Mouse (Mus musculus): ENCODE measurements around the gene Bckdhb. TPM values are rescaled to one million over a fixed set of nuclear protein-coding genes. Genes with fewer than 3 reads are reported as not detected.
"Not testable (repeated sequence)": the region's sequence is repeated elsewhere in the genome, so short reads cannot be mapped to it uniquely, and the experiment has no call there.

The Bckdhb gene
- total RNA-seq (2021), result 100 to 1,000 TPM in 1 of 2 experiments, 10 to 100 TPM in 1; 91.8 to 106 TPM
- long read RNA-seq, experiment 1, transcript Bckdhb-206 (11 exons, 1,477 nt), result major isoform, 90 of 116 reads
- long read RNA-seq, experiment 1, partial matches to known transcripts, result 18 of 116 reads
- long read RNA-seq, experiment 1, other reads (novel, unspliced or antisense), result 7 of 116 reads
- long read RNA-seq, experiment 2, transcript Bckdhb-206 (11 exons, 1,477 nt), result major isoform, 49 of 85 reads
- long read RNA-seq, experiment 2, partial matches to known transcripts, result 30 of 85 reads
- long read RNA-seq, experiment 2, other reads (novel, unspliced or antisense), result 4 of 85 reads

DNA sequence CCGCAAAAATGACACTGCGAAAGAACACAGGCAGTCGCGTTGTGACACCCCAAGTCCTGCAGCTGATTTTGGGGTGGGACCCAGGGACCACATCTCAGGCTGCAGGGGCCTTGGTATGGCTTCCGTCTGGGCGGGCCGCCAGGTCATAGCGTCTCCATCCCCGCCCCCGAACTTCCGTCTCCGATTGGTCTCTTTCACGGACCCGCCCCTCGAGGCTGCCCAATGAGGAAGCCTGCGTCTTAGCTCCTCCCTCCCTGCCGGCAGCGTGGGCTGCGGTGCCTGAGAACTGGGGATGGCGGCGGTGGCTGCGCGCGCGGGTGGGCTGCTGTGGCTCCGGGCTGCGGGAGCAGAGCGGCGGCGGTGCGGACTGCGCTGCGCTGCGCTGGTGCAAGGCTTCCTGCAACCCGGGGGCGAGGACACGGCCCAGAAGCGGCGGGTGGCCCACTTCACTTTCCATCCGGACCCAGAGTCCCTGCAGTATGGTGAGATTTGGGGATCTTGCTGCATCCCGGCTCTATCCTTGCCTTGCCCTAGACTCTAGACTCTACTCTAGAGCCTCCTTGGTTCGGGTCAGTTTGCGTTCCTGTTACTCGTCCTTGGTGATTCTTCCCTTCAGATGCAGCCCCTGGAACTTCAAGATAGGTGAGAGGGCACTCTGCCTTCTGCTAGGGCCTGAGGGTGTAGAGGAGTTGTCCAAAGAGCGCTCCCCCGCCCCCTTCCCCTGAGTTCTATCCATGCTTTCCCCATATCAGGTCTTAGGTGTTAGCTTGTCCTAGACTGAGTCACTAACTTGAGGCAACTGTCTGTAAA, at the start of gene Bckdhb:
Gene Bckdhb (plus strand): TSS at position 268 of the 810 bp plus-strand sequence.
- DNase-seq, result peak; percentile 97 to 98

DNA sequence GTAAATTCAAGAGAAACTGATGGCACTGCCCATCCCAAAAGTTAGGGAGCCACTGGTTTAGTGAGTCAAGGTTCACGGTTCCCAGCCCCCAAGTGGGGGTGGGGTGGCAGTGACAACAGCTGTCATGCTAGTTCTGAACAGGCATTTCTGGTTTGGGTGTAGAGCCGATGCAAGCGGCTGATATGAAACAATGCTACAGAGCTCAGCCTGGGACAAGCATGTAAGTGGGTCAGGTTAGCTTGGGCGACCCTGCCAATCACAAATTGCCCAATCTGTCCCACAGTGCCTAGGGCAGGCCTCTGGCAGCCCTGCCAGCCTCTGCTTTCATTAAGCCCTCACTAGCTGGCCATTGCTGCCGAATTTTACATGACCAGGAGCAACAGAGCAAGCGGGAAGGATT, 42.8 kb upstream of the Bckdhb start:
- no peak for DNase-seq

DNA sequence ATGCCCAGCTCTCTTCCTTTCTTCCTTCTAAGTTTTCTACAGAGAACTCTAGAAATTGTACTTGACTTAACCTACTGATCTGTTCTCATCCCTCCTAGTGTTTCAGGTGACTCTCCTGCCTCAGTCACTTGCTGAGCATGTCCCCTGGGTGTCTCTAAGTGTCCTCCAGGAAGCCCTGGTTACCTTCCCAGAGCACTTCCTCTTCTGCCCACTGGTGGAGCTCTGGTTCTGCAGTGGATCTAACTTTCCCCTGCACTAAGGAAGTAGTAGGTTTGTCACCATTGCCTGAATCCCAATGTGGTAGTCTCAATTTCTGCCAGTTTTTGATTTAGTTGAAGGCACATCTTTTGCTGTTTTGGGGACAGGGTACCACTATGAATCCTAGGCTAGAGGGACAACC, 38.8 kb upstream of the Bckdhb start:
- DNase-seq, result no peak

DNA sequence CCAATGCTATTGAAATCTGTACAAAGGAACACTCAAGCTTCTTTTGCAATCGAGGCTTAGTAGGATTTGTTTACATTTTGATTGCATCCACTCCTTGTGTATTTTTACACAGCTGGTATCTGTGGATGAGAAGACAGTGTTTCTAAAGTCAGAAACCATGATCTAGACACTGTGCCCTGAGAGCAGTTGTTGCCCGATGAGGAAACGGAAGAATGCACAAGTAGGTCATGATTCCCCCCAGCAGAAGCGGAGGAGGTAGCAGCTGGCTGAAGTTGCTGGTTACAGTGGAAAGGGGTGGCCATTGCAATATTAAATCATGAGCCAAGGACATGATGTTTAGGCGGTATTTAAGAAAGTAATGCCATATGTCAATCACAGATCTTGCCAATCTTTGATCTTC, 36.7 kb upstream of the Bckdhb start:
- no peak for DNase-seq

DNA sequence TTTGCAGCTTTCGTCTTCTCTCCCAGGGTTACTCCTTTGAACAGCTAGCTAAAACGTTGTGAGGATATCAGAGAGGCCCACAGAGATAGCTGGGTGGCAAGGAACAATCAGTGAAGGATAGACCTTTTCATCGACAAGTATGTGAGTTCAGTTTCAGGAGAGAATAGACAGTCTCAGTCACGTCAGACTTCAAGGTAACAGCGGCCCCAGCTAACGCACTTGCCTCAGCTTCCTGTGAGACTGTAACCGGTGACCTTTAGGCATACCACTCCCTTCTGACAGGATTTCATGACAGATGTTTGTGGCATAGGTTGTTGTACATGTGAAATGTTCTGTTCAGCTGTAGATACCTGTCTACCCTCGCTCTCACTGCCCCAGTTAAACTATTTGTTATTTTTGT, 31.9 kb upstream of the Bckdhb start:
- no peak for DNase-seq

DNA sequence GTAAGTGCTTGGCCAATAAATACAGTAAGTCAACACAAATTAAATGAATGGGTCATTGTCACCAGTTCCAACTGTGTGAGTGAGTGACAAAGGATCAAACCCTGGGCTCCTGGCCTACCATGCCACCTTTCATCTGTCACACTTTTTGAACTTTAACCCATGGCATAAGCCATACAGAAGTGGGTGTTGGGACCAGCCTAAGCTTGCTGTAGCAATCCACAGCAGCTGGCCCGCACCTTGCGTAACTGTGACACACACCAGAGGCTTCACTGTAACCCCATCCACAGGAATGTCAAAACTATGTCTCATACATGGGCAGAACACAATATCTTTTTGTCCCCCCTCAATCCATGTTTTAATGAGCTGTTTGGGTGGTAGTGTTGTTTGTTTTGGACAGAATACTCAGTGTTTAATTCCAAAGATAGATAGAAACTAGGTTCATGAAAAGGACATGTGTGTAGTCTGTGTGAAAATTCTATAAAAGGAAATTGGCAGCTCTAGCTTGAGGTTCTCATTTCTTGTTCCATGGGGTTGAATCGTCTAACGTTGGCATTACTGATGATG, 31.1 kb upstream of the Bckdhb start:
- no peak for DNase-seq

DNA sequence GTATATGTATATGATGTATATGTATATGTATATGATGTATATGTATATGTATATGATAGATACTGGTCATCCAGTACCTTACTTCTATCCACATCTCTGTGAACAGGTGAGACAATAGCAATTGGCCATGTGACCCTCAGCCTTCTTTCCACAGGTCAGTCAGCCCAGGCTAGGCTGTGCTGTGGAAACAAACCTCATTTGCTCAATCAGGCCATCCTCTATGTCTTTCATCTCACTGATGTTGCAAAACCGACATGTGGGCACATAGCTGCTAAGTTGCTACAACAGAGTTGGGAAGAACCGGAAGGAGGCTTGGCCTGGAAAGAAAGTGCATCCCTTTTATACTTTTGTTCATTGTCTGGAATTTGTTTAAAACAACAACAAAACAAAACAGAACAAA, 22.9 kb upstream of the Bckdhb start:
- no peak for DNase-seq

DNA sequence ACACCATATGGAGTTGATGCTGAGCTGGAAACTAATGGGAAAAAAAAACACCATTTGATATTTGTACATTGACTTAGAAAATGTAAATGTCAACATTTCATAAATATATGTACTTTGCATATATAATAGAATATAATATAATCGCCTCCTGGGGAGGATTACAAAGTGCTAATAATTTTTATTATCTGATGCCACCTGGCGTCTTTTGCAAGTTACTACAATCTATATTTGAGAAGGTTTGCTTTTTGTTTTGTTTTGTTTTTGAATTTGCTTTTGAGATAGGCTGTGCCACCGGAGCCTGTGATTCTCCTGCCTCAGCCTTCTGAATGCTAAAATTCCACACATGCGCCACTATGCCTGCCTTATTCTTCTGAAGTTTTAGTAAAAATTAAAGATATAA, 19.1 kb upstream of the Bckdhb start:
- DNase-seq, result no peak

DNA sequence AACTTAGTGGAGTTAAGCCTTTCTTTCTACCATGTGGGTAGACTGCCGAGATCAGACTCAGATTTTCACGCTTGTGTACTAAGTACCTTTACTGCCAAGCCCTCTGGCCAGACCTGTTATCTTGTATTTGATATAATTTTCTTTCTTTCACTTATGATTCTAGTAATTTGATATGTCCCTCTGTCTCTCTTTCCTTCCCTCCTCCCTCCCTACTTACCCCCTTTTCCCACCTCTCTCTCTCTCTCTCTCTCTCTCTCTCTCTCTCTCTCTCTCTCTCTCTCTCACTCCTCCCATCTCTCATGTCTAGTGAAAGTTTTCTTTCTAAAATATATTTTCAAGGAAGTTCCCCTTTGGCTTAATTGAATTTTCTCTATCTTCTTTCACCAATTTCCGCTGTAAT, 17.9 kb upstream of the Bckdhb start:
- DNase-seq, result no peak

DNA sequence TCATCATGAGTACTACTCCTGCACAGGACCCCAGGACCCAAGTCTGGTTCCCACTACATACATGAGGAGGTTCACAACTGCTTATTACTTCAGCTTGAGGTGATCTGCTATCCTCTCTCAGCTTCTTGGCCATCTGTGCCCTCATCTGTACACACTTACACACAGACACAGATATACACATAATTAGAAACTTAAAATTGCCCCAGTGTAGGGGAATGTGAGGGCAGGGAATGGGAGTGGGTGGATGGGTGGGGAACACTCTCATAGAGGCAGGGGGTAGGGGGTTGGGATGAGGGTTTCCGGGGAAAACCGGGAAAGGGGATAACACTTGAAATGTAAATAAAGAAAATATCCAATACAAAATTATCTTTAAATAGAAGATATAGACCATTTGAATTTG, 15.1 kb upstream of the Bckdhb start:
- no peak for DNase-seq

DNA sequence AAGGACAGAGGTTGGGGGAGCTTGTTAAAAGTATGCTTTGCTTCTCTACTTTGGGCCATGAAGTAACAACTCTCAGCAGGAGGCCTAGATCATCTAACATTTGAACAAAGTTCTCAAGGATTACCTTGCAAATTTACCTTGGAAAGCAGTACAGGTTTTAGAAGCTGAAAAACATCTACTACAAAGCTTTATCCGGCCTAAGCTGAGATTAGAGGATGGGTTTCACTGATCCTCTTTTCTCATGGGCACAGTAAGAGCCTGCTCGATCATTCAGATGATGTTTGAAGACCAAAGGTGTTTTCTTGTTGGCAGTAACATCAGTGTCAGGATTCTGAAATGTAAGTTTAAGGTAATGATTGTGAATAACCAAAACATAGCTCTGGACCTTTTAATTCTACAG, 14.0 kb upstream of the Bckdhb start:
- no peak for DNase-seq

DNA sequence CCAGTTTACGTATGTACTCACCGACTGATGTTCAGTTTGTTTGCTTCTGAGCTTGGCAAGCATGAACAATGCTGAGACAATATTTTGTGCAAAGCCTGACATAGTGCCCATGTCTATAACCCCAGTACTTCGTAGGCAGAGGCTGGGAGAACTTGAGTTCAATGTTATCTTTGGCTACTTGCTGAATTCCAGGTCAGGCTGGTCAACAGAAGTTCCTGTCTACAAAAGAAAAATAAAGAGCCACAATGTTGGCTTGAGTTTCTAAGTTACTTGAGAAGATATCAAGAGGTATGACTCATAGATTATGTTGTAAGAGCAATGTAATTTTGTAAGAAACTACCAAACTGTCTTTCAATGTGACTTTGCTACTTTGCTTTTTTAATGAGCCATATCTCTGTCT, 2.9 kb upstream of the Bckdhb start:
- DNase-seq, result no peak

DNA sequence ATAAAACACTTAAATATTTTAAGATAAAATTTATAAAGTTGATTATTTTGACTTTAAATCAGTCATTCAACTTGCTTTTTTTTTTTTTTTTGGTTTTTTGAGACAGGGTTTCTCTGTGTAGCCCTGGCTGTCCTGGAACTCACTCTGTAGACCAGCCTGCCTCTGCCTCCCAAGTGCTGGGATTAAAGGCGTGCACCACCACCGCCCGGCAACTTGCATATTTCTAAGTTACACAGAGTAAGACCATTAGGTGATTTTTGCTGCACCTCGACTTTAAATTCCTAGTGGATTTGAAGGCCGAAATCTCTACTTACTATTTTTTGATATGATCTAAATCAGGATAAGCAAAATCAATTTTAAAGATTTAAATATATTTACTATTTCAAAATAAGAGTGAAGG, 589 bp upstream of the Bckdhb start:
- DNase-seq, result peak in 1 of 2 experiments; percentile 15

DNA sequence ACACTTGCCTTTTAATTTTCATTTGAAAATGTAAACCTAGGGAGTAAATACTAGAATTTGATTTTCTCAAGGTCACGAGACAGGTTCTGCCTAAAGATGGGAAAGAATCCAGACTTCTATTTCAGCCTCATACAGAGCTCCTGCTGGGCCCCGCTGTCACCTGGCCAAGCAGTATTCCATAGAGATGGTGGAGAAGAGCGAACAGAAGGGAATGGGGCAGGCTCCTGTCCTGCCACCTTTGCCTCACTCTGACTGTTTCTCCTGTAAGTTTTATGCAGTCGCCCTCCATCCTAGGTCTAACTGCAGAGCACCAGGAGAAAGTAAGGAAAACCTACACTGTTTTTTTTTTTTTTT, 720 bp downstream of the Bckdhb start:
- DNase-seq, result no peak

DNA sequence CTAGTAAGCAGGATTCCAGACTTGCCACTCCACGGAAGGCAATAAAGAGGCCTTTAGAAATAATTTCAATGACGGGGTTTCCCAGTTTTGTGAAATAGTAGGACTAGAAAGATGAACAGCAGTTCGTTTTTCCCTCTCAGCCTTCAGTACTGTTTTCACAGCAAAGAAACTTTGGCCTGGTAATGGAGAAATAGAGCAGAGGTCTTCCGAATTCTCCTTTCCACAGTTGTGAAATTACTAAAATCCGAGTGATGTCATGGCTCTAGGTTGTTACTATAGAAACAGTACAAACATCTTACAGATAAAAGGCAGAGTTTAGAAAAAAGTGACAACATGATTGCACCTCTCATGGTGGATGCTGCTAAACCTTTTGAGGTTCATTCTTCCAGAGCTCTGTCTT, 1.4 kb downstream of the Bckdhb start:
- DNase-seq, result no peak

DNA sequence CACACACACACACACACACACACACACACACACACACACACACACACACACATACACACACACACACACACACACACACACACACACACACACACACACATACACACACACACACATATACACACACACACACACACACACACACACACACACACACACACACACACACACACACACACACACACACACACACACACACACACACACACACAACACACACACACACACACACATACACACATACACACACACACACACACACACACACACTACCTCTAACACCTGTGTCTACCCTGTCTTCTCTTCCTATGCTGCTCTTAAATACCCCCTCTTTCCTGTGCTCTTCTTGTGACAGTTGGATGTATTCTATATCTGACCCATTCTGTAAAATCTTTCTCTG, 14.6 kb downstream of the Bckdhb start:
- DNase-seq, result not testable (repeated sequence)

DNA sequence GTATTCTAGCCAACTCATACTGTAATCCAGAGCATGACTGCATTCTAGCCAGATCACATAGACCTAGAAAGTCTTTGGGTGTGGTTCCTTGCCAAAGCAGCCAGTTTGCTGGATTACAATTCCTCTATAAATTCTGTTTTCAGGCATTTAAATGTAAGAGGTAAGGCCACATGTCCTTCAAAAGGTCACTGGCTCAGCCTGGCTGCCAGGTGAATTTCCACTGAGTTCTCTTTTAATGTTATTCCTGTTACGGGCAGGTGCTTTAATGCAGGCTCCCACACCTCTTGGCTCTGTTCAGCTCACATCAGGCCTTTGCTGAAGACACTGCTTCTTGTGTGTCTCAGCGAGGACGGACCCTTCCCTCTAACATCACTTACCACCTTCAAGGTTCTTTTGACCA, 15.1 kb downstream of the Bckdhb start:
- DNase-seq, result no peak

DNA sequence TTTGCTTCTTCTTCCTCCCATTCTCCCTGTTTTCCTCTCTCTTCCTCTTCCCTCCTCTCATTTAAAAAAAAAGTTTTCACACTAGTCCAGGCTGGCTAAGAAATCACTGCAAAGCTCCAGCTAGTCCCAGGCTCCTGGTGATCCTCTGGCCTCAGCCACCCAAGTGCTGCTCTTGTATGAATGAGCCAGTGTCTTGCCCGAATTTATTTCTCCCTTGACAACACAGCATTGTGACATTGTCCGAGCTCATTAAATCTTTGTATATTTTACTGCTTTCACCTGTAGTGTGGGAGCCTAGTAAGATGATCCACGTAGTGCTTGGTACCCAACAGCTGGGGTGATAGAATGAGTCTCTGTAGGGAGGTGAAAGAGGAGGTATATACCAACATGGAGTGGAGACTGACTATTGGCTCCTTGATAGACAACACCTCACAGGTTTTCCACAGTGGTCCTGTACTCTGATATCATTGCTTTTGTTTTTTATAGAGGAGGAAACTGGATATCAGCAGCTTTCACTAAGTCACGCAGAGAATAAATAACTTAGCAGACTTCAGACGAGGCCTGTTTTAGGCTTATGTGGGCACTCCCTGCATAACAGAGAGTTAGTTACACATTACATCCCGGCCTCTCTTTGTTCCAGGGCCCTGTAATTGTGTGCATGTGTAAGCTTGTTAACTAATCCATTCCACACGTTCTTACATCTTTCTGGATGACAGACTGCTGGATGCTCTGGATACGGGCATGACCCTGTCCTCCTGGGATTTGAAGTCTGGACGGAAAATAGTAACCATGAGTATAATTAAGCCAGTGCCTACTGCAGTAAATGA, 15.8 kb downstream of the Bckdhb start:
- DNase-seq, result no peak

DNA sequence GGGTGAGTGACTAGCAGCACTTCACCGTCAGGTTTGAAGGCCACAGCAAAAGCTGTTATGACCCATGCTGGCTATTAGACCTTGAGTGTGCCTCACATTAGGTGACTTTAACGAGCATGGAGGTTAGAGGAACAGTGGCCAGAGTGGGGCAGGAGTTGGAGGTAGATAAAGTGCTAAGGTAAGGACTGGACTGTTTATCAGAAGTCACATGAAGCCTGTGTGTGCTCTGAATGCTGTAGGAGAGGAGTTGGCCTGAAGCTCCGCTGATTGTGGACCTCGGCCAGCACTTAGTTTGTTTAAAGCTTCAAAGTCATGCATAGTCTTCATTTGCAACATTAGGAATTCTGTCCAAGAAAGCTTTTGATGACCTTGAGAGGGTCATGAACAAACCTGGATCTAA, 26.4 kb downstream of the Bckdhb start:
- DNase-seq, result peak in 1 of 2 experiments; percentile 30

DNA sequence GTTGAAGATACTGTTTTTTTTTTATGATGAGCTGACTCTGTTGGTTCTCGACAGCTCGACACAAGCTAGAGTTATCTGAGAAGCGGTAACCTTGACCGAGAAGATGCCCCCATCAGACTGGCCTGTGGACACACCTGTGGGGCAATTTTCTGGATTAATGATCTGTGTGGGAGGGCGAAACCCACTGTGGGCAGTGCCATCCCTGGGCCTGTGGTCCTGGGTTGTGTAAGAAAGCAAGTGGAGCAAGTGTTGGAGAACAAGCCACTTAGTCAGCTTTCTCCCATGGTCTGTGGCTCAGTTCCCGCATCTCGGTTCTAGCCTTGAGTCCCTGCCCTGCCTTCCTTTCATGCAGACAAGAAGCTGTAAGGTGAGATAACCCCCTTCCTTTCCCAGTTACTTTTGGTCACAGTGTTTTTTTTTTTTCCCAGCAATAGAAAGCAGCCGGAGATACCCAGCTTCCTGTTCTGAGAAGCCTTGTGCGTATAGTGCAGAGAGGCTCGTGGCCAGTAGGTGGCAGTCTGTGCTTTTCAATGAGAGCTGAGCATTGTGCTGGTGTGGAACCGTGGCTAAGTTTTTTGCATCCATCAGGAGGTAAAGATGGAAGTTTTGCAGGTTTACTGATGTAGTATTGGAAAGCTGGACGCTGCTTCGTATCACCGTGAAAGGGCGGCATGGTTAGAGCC, 31.8 kb downstream of the Bckdhb start:
- peak; percentile 64 to 89 for DNase-seq

DNA sequence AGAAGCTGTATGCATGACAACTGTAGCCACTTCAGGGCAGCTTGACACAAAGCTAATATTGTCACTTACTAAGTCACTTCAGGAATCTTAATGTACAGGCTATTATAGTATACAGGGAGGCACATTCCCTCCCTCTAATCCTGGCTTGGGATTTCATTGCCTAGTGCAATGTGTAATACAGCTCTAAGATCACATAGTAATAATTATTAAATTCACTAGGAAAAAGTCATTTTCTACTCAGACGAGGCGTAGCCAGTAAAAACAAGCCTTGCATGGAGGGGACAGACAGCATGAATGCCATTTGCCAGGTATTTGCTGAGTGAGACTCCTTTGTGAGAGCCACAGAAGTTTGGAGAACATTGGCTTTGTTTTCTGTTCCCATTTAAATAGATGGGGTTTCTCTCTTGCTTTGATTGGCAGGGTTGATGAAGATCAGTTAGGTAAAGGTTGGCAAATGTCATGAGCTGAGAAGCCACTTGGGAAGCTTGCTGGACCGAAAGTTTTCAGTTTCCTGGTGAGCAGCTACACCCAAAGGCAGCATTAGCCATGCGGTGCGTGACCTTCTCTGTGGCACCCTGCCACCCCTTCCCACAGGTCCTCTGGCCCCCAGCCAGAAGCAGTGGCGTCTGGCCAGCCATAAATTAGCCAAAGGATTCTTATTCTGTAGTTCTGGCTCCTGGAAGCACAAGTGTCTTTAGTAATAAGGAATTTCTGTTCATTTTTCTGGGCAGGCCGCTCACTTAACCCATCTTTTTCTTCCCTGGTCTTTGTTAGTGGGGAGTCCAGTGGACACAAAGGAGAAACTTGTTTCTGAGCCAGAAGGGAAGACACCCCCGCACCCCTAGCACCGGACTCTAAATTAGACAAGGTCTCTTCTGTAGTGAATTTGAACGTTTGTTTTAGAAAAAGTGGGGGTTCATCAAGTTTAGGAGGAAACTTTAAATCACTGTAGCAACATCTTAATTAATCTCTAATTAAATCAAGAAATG, 37.4 kb downstream of the Bckdhb start:
- peak; percentile 65 to 81 for DNase-seq
